Mouse (Mus musculus) forebrain, embryonic 14.5 days (tissue): Measurements from ENCODE around the gene Elmo2. TPM values are rescaled to one million over a fixed set of nuclear protein-coding genes. Genes with fewer than 3 reads are reported as not detected.
A peak's percentile ranks its signal among the peaks of the same experiment; 100 is the strongest.

Experiments used
- ATAC-seq: fragments of 200-750 bp; cut with Nextera tagmentation; 2 replicates; pipeline ENCODE4 v1.8.0; 2017; ENCODE audit warnings: mild to moderate bottlenecking, moderate library complexity
- DNase-seq: peaks from one replicate; pipeline ENCODE4 v3.0.0-alpha.2; 2015; ENCODE audit warnings: low spot score
- H3K27ac ChIP-seq: fragments of 300-500 bp; sonication (generic); 2 replicates; pipeline ENCODE4 v1.5.1; 2014; ENCODE audit warnings: low read depth, mild to moderate bottlenecking, control low read depth, low read length, moderate library complexity
- H3K27me3 ChIP-seq: fragments of 300-500 bp; sonication (generic); replicated peaks from 2 replicates; pipeline ENCODE4 v1.6.1; 2014; ENCODE audit warnings: low read length, control low read depth, mixed read lengths; ENCODE audit not compliant: control insufficient read depth, insufficient read depth
- H3K36me3 ChIP-seq: fragments of 300-500 bp; sonication (generic); 2 replicates; pipeline ENCODE4 v1.6.1; 2014; ENCODE audit warnings: low read length, control low read depth; ENCODE audit not compliant: control insufficient read depth, insufficient read depth
- H3K4me1 ChIP-seq: fragments of 300-500 bp; sonication (generic); 2 replicates; pipeline ENCODE4 v1.6.1; 2014; ENCODE audit warnings: antibody characterized with exemption, low read length, control low read depth; ENCODE audit not compliant: control insufficient read depth, insufficient read depth
- H3K4me2 ChIP-seq: fragments of 300-500 bp; sonication (generic); 2 replicates; pipeline ENCODE4 v1.6.1; 2014; ENCODE audit warnings: mild to moderate bottlenecking, control low read depth, low read length
- H3K4me3 ChIP-seq: fragments of 300-500 bp; sonication (generic); 2 replicates; pipeline ENCODE4 v1.5.1; 2014; ENCODE audit warnings: low read depth, low read length, control low read depth
- H3K9ac ChIP-seq: fragments of 300-500 bp; sonication (generic); 2 replicates; pipeline ENCODE4 v1.6.1; 2014; ENCODE audit warnings: mild to moderate bottlenecking, low read length, control low read depth, moderate library complexity
- H3K9me3 ChIP-seq: fragments of 300-500 bp; sonication (generic); replicated peaks from 2 replicates; pipeline ENCODE4 v1.6.1; 2016; ENCODE audit warnings: low read length, control low read depth, mixed read lengths; ENCODE audit not compliant: control insufficient read depth
- WGBS: fragments of 180-500 bp; shearing (Covaris S2); extraction: QIAGEN DNeasy Blood & Tissue Kit; methylation state at CpG from one replicate; pipeline ENCODE4 v1.1.7; 2014; 5-methylcytosine and 5-hydroxymethylcytosine counted together
- polyA plus RNA-seq: library from polyadenylated mRNA; unstranded; fragments of >200 nt; fragmentation: Nextera tagmentation; extraction: Ambion mirVana; gene quantifications from 2 replicates; pipeline ENCODE4 v1.2.1, GENCODE M21; 2014

Elmo2 gene
- polyA plus RNA-seq, 1 experiment from 2014 or later: 95.5 TPM

DNA sequence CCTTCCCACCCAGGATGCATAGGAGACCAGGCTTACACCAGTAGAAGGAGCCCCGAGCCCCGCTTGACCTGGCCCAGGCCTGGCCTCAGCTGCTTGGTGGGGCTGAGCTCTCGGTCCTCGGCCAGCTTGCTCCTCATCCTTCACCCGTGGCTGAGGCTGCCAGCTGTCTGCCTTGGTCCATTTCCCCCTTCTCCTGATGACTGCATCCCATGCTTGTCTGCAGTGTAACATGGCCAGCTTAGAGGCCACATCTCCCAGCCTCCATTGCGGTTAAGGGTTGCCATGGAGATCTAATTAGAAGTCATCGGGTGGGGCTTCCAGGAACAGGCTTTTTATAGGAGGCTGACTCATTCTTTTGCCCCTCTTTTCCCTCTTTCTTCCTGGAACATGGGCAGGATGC, 62.4 kb downstream of the Elmo2 start:
- H3K4me1 ChIP-seq: peaks cover 18% of the 10 kb centered on the region
- H3K27ac ChIP-seq: no peak overlapping the region
- 49% methylated on average over 7 of the region's 7 CpGs for WGBS
- H3K4me3 ChIP-seq: no peak overlapping the region
- peak; percentile 53 for DNase-seq
- peak; percentile 42; the same call in 1 of the 2 replicates for ATAC-seq
- H3K9ac ChIP-seq: no peak overlapping the region
- H3K9me3 ChIP-seq: no peaks in the 10 kb centered on the region
- H3K4me2 ChIP-seq: no peak overlapping the region
- H3K27me3 ChIP-seq: no peaks in the 10 kb centered on the region
- no peaks in the 10 kb centered on the region for H3K36me3 ChIP-seq

DNA sequence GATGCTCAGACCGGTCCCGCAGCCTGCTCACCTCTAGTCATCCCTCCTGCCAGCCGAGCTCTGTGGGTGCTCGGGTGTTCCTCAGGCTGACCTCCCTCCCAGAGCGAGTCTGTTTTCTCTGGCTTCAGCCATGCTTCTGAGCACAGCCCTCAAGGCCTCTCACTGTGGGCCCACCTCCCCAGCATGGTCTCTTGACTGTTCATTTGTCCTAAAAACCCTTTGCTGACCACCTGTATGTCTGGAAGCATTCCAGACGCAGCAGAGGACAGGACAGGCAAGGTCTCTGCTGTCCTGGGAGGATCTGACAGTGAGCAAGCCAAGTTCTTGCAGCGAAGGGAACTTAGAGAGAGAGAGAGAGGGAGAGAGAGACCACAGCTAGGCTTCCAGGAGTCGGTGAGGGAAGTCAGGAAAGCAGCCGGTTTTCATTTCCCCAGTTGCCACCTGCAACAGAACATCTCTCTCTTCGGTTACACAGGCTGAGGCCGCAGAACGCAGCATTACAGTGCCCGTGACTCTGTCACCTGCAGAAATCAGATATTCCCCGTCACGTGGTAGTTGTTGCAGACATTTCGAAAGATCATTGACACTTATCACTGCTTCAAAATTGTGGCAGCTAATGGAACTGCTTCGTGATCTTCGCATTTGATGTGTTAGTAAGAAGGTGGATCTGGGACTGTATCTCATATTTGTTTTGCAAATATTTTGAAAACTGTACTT, 63.8 kb downstream of the Elmo2 start:
- Histone ChIP-seq H3K9me3 (no peaks in the 10 kb centered on the region), H3K4me1 (peaks cover 18% of the 10 kb centered on the region), H3K4me2 (no peak overlapping the region), H3K4me3 (no peak overlapping the region), H3K27ac (no peak overlapping the region), H3K27me3 (no peaks in the 10 kb centered on the region), H3K36me3 (no peaks in the 10 kb centered on the region), H3K9ac (no peak overlapping the region)
- ATAC-seq (no peak), DNase-seq (no peak)
- WGBS: 67% methylated on average over 18 of the region's 18 CpGs

DNA sequence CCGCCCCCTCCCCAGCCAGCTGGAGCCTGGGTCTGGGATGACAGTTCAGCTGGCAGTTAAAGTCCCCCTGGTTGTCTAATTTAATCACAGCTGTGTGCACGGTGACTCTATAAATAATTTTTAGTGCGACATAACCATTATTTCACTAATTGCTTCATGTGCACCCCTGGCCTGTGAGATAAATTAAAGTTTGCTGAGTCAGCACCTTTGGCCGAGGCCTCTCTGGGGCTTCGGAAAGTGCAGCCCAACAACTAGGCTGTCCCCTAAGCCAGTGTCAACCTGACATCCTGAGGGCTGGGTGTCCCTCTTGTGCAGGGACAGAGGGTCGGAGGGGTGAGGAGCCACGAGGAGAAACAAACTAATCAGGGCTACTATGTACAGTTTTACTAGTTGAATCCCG, 66.4 kb downstream of the Elmo2 start:
- H3K36me3 ChIP-seq: no peaks in the 10 kb centered on the region
- WGBS: 77% methylated on average over 8 of the region's 8 CpGs
- H3K4me1 ChIP-seq: peaks cover 5% of the 10 kb centered on the region
- no peak for DNase-seq
- ATAC-seq: no peak
- H3K27ac ChIP-seq: no peak overlapping the region
- no peak overlapping the region for H3K4me2 ChIP-seq
- no peak overlapping the region for H3K4me3 ChIP-seq
- no peaks in the 10 kb centered on the region for H3K27me3 ChIP-seq
- H3K9me3 ChIP-seq: no peaks in the 10 kb centered on the region
- H3K9ac ChIP-seq: no peak overlapping the region

DNA sequence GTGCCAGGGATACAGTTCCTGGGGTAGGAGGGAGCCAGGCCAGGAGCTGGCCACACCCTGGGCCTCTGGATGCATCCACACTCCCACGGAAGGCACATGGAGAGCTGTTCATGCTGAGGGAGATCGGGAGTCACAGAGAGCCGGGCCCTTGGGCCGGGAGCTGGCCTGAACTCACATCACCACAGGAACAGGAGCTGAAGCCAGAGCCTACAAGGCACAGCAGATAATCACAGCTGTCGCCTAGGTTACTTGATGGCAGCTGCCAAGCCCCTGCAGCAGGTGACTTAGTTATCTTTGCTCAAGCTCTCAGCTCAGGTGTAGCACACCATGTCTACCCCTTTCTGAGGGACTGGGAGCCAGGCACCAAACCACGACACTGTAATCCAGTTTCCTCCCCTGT, 68.0 kb downstream of the Elmo2 start:
- Histone ChIP-seq H3K9ac (no peak overlapping the region), H3K4me2 (no peak overlapping the region), H3K4me3 (no peak overlapping the region), H3K4me1 (peaks cover 6% of the 10 kb centered on the region; the same call in 1 of the 2 replicates), H3K27me3 (peaks cover 3% of the 10 kb centered on the region; the same call in 1 of the 2 replicates), H3K27ac (no peak overlapping the region), H3K36me3 (no peaks in the 10 kb centered on the region), H3K9me3 (no peaks in the 10 kb centered on the region)
- WGBS: 77% methylated on average over 6 of the region's 6 CpGs
- DNase-seq (no peak), ATAC-seq (no peak)

DNA sequence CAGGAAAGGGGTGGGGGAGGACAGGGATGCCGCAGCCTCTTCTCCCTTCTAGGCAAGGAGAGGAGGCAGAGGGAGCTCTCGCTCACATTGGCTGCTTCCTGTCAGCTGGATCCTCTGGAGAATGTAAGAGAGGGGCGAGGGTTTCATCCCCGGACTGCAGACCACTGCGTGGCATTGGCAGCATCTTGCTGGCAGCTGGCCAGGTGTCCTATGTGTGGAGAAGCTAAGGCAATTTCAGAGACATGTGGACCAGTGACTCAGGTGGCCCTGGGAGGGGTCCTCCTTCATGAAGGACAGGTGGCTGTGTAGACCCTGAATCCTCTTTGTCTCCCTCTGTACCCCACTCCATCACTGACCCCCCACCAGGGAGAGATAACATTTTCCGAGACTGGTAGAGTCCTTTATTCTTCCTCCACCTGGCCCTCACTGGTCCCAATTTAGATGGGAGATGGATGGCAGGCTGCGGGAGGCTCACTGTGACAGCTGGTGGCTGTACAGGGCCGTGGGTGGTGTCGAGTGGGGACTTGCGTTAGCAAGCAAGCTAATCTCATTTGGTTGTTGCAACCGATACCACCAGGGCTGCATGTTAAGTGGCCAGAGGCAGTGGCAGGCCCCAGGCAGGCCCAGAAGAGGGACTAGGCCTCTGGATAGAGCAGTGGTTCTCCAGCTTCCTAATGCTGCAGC, 69.0 kb downstream of the Elmo2 start:
- no peak overlapping the region for H3K27ac ChIP-seq
- H3K4me3 ChIP-seq: no peak overlapping the region
- H3K4me1 ChIP-seq: peaks cover 6% of the 10 kb centered on the region; the same call in 1 of the 2 replicates
- H3K4me2 ChIP-seq: no peak overlapping the region
- no peaks in the 10 kb centered on the region for H3K36me3 ChIP-seq
- ATAC-seq (no peak), DNase-seq (no peak)
- peak overlapping the region; percentile 25; the same call in 1 of the 2 replicates for H3K9ac ChIP-seq
- H3K27me3 ChIP-seq: peaks cover 10% of the 10 kb centered on the region
- 40% methylated on average over 11 of the region's 11 CpGs for WGBS
- H3K9me3 ChIP-seq: no peaks in the 10 kb centered on the region

DNA sequence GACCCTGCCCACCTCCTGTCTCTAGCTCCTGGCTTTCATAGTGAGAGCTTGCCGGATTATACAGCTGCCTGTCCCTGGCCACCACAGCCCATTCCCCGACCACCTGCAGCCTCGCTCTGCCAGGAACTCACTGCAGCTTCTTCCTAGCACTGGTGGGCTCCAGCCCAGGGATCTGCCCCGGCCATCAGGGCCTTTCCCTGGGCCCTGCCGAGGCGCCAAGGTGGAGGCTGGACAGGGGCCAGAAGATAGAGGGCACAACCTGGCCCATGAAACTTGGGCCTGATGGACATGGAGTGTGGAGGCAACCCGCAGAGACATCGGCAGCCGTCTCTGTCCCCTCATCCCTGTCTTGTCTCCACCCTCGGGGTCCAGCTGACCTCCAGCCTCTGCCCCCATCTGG, 70.1 kb downstream of the Elmo2 start:
- Histone ChIP-seq H3K4me3 (no peak overlapping the region), H3K27ac (no peak overlapping the region), H3K27me3 (peaks cover 15% of the 10 kb centered on the region), H3K9ac (no peak overlapping the region), H3K4me2 (no peak overlapping the region), H3K4me1 (peaks cover 6% of the 10 kb centered on the region; the same call in 1 of the 2 replicates), H3K9me3 (no peaks in the 10 kb centered on the region), H3K36me3 (no peaks in the 10 kb centered on the region)
- no peak for DNase-seq
- no peak for ATAC-seq
- WGBS: 64% methylated on average over 10 of the region's 10 CpGs

DNA sequence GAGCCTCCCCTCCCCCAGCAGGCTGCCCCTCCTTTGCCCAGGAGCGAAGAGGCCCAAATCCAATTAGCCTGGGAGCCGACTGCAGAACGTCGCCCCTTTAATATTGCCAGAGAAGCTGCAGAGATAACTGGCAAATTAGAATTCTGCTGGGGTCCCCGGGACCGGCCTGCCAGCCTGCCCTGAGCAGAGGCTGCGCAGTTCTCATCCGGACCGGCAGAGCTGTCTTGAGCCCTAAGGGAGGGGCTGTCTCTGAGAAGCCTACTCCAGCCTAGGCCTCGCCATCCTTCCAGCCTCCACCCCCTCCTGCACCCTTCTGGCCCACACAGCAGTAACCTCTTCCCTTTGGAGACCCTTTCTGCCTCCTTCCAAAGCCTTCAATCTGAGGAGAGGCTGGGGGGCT, 72.4 kb downstream of the Elmo2 start:
- Histone ChIP-seq H3K4me1 (peaks cover 6% of the 10 kb centered on the region; the same call in 1 of the 2 replicates), H3K9me3 (no peaks in the 10 kb centered on the region), H3K4me3 (no peak overlapping the region), H3K36me3 (no peaks in the 10 kb centered on the region), H3K4me2 (no peak overlapping the region), H3K27ac (no peak overlapping the region), H3K9ac (0 out of 2 replicates have a peak overlapping the region, but pooled peaks have one; percentile 8), H3K27me3 (peaks cover 20% of the 10 kb centered on the region)
- peak; percentile 40; the same call in 1 of the 2 replicates for ATAC-seq
- no peak for DNase-seq
- 2% methylated on average over 10 of the region's 10 CpGs for WGBS

DNA sequence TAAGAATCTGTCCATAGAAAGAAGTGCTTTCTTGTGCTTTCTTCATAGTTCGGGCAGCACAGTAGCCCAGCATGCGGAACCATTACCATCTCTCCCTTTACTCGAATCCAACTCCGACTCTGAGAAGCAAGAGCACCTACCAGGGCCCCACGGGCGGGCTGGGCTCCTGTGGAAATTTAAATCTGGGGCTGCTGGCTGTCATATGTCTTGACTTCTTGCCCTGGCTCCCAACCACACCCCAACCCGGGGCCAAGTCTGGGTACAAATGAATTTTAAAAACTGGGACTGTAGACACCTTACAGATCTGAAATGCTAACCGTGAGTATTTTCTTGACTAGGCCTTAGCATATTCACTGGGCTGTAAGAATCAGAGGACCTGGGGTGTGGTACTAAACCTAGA, 73.0 kb downstream of the Elmo2 start:
- Histone ChIP-seq H3K9ac (no peak overlapping the region), H3K4me1 (peaks cover 6% of the 10 kb centered on the region; the same call in 1 of the 2 replicates), H3K27ac (no peak overlapping the region), H3K9me3 (no peaks in the 10 kb centered on the region), H3K4me2 (no peak overlapping the region), H3K36me3 (no peaks in the 10 kb centered on the region), H3K27me3 (peaks cover 24% of the 10 kb centered on the region), H3K4me3 (no peak overlapping the region)
- DNase-seq (no peak), ATAC-seq (no peak)
- WGBS: 72% methylated on average over 8 of the region's 8 CpGs

DNA sequence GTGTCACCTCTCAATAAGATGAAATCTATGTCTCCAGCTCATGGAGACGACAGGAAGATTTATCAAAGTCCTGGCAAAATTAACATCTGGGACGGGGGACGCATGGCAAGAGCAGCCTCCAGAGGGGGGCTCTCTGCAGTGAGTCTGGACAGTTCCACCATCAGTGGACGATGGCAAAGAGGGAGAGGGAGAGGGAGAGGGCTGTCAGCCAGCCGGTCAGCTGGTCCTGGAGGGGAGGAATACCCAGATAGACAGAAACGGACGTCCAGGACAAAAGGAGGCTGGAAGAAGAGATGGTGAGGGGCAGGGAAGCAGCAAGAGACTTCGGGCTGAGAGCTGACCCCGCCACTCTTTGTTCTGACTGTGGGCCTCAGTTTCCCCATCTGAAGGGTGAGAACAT, 73.5 kb downstream of the Elmo2 start:
- WGBS: 48% methylated on average over 9 of the region's 9 CpGs
- Histone ChIP-seq H3K4me1 (peaks cover 6% of the 10 kb centered on the region; the same call in 1 of the 2 replicates), H3K27me3 (peaks cover 27% of the 10 kb centered on the region), H3K9ac (no peak overlapping the region), H3K4me3 (no peak overlapping the region), H3K9me3 (no peaks in the 10 kb centered on the region), H3K36me3 (no peaks in the 10 kb centered on the region), H3K4me2 (no peak overlapping the region), H3K27ac (no peak overlapping the region)
- ATAC-seq (no peak), DNase-seq (no peak)
